Mouse (Mus musculus) layer of hippocampus, postnatal 36 days (tissue): ENCODE measurements around the gene Prkg1. TPM values are rescaled to one million over a fixed set of nuclear protein-coding genes. Genes with fewer than 3 reads are reported as not detected.
A peak's percentile ranks its signal among the peaks of the same experiment; 100 is the strongest.

Experiments
- DNase-seq, 2 experiments: peaks; one replicate each; pipeline ENCODE4 v3.0.0; 2022
- total RNA-seq, 2 experiments: library from RNA; stranded (reverse); gene quantifications; 2 replicates each; pipeline ENCODE4 v1.2.3; 2021

The Prkg1 gene
- total RNA-seq, 2 experiments from 2014 or later: 24.3 to 28.4 TPM

DNA sequence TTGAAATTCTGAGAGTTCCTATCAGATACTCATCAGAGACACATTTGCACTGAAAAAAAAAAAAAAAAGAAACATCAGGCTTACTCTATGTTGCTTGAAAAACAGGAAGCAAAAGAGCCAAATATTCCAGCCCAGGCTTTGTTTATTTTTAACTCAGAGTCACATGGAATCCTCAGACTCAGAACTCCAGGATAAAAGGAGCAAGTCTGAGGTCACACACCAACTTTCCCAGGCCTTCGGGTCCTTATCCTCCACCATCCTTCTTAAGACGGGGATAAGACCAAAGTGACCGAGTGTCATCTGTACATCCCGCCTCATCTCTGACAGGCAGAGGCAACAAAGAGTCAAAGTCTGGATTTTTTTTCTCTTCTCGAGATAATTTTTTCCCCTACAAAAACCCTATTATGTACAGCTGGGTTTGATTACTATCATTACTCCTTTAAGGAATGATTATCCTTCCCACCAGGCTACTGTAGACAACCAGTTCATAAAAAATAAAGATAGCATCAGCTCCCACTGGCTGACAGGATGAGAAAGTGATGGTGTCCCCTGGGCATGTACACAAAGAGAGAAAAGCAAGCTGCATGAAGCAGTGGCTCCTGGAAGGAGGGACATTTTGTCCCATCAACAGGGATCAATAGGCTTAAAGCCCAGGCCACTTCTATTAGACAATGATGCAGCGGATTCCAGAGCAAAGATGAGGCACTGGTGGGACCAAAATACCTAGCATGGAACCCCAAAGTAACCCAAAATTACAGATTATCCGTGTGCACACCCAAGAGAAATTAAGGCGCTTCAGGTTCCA is 21.4 kb downstream of the Prkg1 start:
- DNase-seq: no peak

DNA sequence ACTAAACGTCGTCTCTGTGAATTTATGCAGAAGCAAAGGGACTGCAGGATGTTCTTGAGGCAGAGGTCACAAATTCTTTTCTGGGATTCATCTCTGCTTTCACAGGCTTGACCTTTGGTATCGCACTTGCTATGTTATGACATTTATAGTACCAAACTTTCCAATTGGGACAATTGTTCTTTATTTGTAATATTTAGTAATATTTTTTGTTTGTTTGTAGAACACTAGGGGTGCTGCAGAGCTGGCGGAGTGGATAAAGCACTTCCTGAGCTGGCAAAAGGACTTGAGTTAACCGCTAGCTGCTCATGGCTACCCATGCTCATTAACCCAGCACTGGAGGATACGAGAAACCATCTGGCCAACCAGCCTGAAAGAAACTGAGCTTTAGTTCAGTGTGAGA is 49.9 kb downstream of the Prkg1 start:
- DNase-seq: no peak

DNA sequence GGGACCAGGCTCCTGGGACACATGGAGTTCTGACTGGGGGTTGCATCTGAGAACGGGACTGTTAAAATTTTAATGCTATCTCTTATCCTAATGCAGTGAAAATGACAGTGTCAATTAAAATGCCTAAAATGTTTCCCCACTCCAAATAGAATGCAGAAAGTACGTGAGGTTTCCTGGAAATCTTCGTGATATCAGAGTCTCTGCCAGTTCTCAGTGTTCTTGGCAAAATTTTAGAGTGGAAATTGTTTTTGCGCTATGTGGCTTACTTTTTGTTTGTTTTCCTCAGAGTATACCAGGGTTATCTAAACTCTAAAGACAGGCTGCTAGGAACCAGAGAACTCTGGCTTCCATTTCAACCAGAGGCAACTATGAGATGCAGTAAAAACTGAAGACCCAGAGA is 50.4 kb downstream of the Prkg1 start:
- no peak for DNase-seq

DNA sequence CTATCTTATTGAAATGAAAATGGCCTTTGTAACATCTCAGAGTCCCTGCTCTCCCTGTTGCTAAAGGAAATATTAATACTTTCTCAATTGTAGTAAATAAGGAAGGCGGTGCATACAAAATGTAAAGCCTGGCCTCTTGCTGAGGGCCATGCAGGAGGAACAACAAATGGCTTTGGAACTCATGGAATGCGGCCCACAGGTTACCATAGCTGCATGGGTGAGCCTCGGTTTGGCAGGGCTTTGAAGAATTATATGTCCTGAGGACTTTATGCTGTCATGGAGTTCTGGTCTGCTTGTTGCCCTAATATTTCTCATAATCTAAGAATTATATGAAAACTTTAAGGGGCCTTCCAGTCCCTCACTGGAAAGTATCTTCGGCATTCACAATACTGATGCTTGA is 51.5 kb downstream of the Prkg1 start:
- DNase-seq: no peak

DNA sequence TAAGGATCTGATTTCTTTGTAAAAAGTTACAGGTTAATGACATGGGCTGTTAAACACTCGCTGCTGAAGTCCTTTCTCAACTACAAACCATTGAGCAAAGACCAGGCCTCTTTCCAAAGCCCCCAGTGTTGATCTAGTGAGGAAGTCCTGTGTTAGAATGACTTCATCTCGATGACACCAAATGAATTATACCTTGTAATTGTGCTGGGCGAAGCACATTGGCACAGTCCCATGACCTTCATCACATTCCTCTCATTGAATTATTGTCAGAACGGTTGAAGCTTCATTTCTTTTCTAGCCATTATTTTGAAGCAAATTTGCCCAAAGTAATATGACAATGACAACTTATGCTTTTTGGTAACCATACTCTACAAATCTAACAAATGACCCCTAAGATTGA is 54.5 kb downstream of the Prkg1 start:
- no peak for DNase-seq

DNA sequence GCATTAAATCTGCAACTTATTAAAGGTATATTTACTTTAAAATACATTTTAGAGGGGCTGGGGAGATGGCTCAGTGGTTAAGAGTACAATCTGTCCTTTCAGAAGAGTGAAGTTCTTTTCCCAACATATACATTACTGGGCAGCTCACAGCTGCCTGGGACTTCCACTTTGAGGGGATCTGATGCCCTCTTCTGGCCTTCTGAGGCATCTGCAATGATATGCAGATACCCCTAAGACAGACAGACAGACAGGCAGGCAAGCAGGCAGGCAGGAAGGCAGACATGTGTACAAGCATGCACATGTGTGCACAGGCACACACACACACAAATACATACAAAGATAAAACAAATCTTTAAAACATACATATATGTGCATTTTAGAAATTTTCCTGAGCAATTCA is 60.8 kb downstream of the Prkg1 start:
- no peak for DNase-seq

DNA sequence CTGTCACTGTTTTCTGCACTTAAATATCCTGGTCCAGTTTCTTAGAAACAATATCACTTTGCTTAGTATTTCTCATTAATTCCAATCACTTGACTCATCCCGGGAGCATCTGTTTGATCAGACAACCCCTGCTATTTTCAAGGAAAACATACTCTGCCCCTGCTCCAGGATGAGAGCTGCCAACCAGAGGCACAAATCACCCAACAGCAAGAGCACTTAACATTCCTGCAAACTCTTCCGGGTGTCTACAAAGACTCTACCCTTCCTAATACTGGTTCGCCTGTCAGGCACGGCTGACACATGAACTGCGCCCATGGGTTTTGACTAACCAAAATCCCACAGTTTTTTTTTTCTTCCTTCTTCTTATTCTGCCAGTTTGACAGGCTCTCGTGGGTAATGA is 65.9 kb downstream of the Prkg1 start:
- no peak for DNase-seq

DNA sequence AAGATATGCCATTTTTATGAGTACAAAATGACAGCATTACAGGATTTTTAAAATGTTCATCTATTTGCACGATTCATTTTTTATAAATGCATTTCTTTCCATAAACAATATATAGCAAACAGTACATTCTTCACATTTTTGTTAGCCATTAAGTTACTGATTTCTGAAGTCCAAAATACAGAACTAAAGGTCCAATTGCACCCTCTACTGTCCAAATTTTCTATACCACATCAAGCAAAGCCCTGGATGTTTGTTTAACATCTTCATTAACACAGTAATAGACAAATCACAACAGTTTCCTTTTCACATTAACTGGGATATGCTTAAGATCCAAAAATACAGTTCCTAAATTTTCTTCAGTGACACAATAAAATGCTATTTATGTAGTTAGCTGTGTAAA is 84.0 kb downstream of the Prkg1 start:
- DNase-seq: no peak

DNA sequence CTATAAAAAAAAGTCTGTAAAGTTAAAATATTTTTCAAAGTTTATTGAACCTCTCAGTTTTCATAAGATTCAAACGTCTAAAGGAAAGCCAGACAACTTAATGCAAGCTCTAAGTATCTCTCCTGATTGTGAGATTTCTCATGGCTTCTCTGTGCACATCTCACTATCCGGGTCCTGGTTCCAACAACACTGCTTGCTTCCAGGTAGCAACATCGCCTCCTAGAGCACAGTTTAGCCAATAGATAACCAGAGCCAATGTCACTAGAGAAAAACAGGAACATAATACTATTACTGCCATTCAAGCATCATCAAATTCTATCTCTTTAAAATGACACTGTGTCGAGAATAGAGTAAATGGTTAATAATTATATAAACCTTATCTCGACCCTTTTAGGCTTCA is 86.5 kb downstream of the Prkg1 start:
- no peak for DNase-seq

DNA sequence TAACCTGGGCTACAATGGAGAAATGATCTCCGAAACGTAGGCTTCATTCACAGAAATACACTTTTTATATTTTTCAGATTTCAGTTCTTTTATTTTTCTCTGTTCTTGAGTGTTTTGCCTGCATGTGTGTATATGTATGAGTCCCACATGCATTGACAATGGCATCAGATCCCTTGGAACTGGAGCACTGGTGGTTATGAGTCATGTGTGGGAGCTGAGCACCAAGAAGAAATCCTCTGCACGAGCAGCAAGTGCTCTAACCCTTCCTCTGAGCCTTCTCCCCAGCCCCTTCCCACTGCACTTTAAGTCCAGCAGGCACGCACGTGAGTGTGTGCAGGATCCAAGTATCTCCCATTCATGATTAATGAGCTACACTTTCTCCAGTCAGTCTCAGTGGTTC is 93.1 kb downstream of the Prkg1 start:
- no peak for DNase-seq

DNA sequence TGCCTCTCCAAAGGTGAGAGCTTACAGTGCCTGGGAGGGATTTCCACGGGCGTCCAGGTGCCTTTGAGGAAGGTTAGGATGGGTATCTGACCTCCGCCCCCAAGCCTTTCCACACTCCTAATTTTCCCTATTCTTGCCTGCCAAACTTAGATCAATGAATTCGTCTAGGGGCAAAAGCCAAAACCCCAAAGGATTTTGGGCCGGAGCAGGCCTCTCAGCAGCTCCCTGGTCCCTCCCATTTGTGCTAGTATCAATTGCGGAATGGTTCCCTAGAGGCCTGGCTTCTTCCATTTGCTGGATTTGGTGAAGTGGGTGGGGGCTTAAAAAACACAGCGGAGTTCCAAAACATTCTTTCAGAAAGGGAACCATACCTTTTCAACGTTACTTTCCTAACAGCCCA is 99.8 kb downstream of the Prkg1 start:
- peak in 1 of 2 experiments; percentile 27 for DNase-seq

DNA sequence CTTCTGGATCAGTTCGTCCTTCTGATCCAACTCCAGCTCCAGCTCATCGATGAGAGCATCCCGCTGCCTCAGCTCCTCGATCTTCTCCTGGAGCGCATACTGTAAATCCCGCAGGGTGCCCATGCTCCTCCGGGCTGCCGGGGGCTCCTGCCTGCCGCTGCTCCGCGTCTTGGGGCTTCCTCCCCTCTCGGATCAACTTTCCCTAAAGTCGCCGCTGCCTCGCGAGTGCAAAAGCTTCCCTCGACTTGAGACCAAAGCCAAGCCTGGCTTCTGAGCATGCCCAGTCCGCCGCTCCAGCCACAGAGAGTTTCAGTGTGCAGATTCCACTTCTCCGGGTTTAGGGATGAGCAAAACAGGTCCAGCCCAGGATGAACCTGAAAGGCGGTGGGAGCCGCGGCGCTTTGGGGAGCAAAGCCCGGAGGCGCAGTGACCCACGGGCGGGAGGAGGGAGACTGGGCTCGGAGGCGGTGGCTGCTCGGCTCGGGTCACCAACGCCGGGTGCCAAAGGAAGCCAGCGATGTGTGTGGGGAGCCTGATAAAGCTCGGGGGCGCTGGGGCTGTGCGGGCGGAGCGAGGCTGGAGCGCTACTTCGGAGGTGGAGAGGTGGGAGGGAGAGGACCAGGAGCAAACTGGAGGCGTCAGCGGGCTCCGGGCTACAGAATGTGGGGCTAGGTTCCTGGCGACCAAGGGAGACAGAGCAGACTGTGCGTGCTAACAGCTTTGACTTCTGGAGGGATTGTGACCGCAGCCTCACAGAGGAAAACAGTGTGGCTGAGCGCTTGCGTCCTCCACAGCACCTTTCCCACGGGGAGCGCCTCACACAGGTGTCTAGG is 100.5 kb downstream of the Prkg1 start:
- peak; percentile 71 to 76 for DNase-seq

DNA sequence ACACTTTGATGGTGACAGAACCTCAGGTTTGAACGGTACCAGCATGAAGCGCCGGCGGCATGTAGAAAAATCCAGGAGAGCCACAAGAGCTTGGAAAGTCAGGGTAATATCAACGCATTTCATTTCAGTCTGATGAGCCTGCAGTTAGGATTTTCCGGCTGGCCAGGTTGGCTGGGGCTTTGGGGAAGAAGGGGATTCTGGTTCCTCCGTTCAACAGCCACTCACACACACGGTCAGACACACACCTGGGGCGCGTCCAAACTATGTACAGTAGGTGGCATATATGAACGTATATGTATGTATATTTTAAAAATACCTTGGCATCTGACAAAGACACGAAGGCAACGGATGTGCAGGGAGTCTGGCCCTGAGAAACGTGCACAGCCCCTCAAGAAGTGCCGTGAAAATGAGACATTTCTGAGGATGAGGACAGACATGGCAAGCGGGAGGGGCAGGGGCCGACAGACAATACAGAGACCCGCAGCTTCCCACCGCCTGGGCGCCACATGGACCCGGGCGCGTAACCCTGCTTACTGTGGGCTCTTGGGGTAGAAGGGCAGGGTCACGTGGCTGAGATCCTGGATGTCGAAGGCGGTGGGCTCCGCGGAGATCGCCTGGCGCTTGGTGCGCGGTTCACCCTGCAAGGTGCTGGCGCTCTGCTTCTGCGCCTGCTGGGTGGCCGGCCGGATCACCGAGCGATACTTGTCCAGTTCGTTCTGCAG is 101.2 kb downstream of the Prkg1 start:
- peak in 1 of 2 experiments; percentile 62 for DNase-seq

DNA sequence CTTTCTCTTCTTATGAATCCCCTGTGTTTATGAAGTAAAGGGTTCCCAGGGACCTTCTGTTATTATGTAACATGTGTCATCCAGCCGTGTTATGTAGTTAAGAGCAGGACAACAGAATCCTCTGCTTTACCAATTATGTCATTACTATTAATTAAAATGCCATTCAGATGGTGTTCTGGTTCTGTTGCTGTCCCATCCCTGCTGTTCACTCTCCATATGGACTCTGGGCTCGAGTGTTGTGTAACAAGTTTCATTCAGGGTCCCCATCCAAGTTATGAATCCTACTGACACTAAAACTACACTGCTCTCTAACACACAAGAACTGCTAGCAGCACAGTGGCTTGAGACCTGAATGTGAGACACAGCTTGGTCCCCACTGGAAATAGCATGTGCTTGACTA is 102.0 kb downstream of the Prkg1 start:
- DNase-seq: peak; percentile 36 to 49

DNA sequence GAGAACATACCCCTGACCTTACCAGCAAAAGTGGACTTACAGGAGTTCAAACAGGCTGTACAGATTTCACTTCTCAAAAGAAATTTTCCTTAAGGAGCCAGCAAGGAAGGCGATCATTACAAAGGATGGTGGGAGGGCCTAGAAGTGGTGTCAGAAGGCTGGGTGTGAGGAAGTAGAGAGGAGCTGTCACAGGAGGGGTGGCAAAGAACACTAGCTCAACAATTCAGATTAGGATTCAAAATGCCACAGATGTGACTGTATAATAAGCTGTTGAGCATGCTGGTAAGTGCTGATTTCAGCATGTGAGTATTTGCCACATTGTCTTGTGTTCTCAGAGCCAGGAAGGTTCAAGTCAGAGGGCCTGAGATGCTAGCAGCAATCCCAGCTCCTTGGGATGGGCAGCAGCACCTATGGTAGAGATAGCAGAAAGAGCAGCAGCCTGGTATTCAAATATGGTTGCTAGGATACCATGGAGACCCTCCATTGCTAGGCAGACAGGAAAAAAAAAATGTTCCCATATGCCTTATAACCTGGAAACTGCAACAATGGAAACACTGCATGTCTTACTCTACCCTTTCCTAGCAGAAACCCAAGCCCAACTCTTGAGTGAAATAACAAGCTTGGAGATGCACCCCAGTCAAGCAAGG is 106.0 kb downstream of the Prkg1 start:
- no peak for DNase-seq

DNA sequence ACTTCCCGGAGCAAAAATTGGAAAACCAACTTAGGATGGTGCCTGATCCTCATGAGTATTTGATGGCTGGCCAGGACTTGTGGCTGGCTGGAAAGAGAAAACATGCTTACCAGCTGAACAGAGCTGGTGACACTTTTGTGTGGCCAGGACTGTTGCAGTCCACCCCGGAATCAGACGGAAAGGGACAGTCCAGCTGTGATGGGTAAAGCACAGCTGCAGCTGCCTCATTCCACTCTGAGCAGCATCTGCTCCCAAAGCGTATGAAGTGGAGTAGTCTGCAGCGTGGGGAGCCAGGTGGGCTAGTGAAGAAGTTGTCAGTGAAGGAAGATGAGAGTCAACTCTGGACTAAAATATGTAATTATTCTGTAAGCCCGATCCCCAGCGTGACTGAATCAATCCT is 108.6 kb downstream of the Prkg1 start:
- DNase-seq: no peak

DNA sequence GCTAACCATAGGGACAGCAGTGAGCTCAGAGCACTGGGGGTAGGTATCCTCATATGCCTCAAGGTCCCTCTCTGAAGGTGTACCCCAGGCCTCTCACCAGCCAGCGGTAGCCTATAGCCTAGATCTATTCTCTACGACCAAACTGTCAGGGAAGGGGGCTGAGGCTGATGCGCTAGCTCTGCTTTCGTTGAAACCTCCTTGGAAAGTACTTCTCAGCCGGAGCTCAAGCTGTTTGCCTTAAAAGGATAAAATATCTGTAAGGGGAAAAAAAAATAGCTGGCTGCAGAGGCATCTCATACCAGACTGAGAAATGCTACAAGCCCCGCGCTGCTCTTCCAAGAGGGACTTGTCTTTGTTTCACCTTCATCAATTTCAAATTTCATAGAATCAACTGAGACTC is 109.0 kb downstream of the Prkg1 start:
- no peak for DNase-seq

DNA sequence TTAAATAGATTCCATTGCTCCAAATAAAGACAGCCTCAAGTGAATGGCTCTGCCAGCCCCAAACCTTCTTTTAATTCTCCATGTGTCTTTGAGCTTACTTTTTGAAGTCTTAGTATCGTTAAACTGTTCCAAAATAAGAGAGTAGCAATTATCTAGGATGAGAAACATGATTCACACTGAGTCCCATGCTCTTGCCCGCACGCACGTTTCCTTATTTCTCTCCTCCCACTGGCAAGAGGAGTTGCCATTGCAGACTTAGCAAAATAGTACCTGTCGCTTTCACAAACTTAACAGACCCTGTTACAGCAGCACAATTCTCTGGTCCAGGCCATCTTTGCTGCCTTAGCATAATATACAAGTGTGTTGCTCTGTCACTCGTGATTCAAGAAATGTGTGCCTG is 110.8 kb downstream of the Prkg1 start:
- DNase-seq: no peak

DNA sequence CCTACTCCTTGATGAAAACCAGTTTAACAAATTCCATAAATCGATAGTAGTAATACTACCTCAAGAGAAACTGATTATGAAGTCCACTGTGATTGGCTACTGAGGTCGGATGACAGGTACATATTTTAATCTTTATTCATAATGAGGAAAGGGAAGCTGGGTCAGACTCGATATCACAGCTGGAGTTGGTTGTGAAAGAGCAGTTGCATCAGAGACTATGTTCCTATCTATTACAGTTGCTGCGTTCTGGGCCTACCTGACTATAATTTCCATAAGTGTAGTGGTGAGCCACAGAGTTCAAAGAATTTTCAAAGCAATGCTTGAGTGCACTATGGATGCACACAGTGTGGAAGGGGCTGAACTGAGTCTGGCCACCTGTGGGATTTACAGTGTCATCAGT is 114.4 kb downstream of the Prkg1 start:
- DNase-seq: no peak

DNA sequence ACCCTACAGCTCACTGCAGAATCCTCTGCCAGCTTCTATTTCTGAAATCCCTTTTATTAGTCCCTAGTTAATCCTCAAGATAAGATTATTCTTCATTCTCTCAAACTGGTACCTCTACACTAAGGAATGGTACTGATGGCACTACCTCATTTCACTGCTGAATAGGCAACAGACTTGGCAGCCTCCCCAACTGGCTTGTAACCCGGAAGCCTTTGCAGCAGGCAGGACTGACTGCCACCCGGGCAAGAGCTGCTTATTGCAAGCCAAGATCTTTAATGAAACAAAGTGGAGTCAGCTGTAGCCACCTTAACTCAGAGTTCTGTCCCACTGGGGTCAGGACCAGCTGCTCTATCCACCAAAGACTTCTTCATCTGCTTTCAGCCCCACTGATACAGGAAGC is 117.3 kb downstream of the Prkg1 start:
- DNase-seq: no peak

DNA sequence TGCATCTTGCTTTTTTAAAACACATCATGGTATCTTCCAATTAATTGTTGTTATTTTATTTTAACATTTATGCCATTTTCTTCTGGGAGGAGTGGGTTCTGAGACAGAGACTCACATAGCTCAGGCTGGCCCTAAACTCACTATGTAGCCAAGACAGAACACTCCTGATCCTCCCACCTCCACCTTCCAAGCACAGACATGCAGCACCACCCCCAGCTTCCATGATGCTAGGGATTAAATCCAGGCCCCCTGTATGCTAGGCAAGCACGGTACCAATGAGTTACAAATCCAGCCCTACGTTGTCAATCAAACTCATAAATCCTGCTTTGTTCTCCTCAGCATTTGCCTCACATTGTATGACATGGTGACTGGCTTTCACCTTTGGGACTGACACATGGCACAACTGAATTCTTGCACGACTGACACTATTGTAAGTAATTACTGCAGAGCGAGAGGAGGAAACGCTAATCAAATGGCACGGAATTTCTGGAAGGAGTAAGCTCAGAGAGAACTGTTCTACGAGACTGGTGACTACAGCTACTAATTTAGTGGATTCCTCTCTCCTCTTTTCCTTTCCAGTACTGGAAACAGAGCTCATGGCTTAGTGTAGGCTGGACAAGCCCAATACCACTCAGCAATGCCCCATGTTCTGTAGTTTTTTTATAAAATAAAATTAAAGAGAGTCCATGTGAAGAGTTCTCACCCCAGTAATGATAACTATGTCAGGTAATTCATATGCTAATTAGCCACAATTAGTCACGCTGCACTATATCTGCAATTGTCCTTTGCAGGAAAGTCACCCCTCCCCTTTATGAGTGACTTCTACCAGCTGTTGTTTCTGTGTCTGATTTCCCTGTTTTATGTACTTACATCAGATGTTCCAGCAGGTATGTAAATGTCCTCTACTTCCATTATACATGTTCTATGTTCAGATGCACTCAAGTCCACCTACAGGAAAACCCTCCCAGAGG is 133.6 kb downstream of the Prkg1 start:
- no peak for DNase-seq

DNA sequence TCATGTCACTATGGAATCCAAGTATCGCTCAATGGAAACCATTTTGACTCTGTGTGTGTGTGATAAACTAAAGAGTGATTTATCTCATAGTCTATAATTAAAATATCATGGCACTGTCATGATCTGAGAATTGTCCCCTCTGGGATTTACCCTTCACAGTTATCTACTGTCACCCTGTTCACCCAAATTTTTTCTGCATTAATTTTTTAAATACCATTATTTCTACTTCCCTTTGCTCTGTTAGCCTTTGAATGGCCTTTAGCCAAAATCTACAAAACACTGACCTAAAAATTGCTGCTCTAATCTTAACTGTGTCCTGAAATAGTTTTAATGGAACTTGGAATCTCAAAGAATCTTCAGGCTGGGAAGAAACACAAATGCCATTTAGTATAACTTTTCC is 143.1 kb downstream of the Prkg1 start:
- DNase-seq: no peak
